Mouse (Mus musculus) T-cell, adult 66 days (primary cell): ENCODE data around the gene Kcnab2. TPM values are rescaled to one million over a fixed set of nuclear protein-coding genes. Genes with fewer than 3 reads are reported as not detected.

Source experiments
- total RNA-seq, 2 experiments: library from RNA; stranded (reverse); gene quantifications; 3 replicates in 1 of 2; 4 replicates in 1 of 2; pipeline ENCODE4 v1.2.4; 2023

Kcnab2 gene
- total RNA-seq = 100 to 1,000 TPM; 235 to 259 TPM

DNA sequence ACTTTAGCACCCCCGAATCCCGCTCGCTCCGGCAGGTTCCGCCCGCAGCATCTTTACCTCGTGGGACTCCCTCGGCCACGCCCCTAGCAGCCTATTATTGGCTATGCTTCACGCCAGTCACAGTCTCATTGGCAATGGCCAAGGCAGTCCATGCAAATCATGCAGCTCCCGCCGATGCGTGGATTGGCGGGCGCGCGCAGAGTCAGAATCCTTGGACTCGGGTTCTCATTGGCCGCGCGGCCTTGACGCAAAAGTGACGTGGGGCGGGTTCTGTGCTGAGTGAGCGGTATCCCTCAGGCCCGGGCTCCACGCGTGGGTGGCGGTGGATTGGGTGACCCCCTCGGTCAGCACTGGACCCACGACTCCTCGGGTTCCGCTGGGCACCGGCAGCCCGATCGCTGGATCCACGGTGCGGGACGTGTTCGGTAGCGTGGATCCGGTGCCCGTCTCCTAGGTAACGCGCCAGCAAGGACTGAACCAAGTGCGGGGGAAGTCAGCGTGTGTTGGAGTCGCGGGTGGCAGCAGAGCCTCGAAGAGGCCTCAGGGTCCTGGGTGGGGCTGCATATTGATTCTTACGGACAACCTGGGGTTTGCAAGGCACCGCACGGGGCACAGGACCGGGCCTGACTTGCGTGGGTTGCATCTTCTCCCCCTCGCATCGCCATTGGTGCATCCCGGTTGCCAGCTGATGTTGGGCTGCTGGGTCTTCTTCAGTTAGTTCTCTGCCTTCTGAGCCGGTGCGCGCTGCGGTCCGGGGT lies at the start of gene Kcnab2:
TSS of gene Kcnab2 (minus strand) at position 406 of the 758 bp plus-strand sequence.

DNA sequence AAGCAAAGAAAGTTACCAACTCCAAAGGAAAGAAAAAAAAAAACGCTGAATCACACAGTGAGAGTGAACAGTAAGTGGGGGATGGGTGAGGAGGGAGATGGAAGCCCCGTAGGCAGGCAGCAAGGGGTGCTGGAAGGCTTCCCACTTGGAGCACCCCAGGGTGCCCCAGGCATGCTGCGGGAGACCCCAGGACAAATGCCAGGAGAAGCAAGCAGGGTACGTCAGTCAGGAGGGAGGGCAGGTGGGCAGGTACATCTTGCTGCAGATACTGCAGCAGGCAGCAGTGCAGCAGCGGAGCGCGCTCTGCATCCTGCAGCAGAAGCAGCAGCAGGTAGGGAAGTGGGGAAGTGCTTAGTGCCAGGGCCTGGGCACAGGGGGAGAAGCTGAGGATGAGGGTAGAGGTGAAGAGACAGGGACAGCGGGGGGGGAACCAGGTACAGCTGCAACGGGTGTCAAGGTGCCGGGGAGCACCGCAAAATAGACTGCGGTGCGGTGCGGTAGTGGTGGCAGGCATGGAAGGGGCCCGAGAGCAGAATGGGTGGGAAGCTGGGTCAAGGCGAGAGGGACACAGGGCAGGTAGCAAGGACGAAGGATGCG lies 1.1 kb downstream of the Kcnab2 start, which contains the start of gene Nphp4:
TSS of gene Nphp4 (plus strand) at position 280 of the 597 bp plus-strand sequence.

Other genes starting within 250 kb of the Kcnab2 start
- gene Gpr153, start 203.6 kb downstream of the Kcnab2 start, total RNA-seq = under 1 TPM; 0.59 to 0.84 TPM
- not detected for gene Hes3, start 186.2 kb downstream of the Kcnab2 start, total RNA-seq
- 10 to 100 TPM; 19.1 to 21.9 TPM for gene Icmt, start 180.6 kb downstream of the Kcnab2 start, total RNA-seq
- not detected for gene Rnf207, start 158.9 kb downstream of the Kcnab2 start, total RNA-seq
- gene Rpl22, start 152.1 kb downstream of the Kcnab2 start, total RNA-seq = 1,000 to 10,000 TPM; 1,056 to 1,070 TPM
- under 1 TPM in 1 of 2 experiments, not detected in 1; 0.06 TPM for gene Chd5, start 139.2 kb downstream of the Kcnab2 start, total RNA-seq
- 1 to 10 TPM; 1.3 to 1.6 TPM for gene Nphp4, start 1.2 kb downstream of the Kcnab2 start, total RNA-seq